Mouse (Mus musculus): ENCODE data around the gene Phldb2. TPM values are rescaled to one million over a fixed set of nuclear protein-coding genes. Genes with fewer than 3 reads are reported as not detected.

Phldb2 gene
- total and polyA plus RNA-seq, 3 experiments, result 0.04 TPM; not detected in 2

- dilution Hi-C loops (cut with MboI; ENCODE audit: extremely low pct_ligation_motif_present, extremely low pct_unique_long_range_greater_than_20kb, low sequenced_read_pairs) (no loop called here), in situ Hi-C loops (cut with MboI; ENCODE audit: low pct_ligation_motif_present, low pct_unique_long_range_greater_than_20kb, low sequenced_read_pairs) (no loop called here)
- TF ChIP-seq RAD21 (IDR thresholded peaks at IDR 0.05; ENCODE audit: low read depth, low read length) (no peak), UBTF (IDR thresholded peaks at IDR 0.05; ENCODE audit: low read depth, low read length) (no peak), IRF4 (IDR thresholded peaks at IDR 0.05; ENCODE audit: low read depth, low read length) (no peak), MXI1 (IDR thresholded peaks at IDR 0.05; ENCODE audit: low read depth, low read length) (no peak), CHD1 (IDR thresholded peaks at IDR 0.05; ENCODE audit: low read depth, low read length) (no peak), CHD2 (IDR thresholded peaks at IDR 0.05; ENCODE audit: low read length) (no peak), MAFK (IDR thresholded peaks at IDR 0.05; ENCODE audit: insufficient replicate concordance, low read length) (no peak), SMC3 (IDR thresholded peaks at IDR 0.05; ENCODE audit: low read depth, low read length) (no peak), ZMIZ1 (IDR thresholded peaks at IDR 0.05; ENCODE audit: low read depth, low read length) (no peak), ETS1 (conservative IDR thresholded peaks at IDR 0.05; ENCODE audit: low read depth, low read length) (no peak), JUND (conservative IDR thresholded peaks at IDR 0.05; ENCODE audit: low read depth, low read length) (no peak), NRF1 (IDR thresholded peaks at IDR 0.05; ENCODE audit: low read depth, low read length) (no peak), HCFC1 (IDR thresholded peaks at IDR 0.05; ENCODE audit: low read depth, low read length) (no peak), RCOR1 (conservative IDR thresholded peaks at IDR 0.05; ENCODE audit: low read depth, low read length) (no peak), MEF2A (IDR thresholded peaks at IDR 0.05; ENCODE audit: borderline replicate concordance, low read depth, low read length) (no peak)
- H3K4me1 ChIP-seq (ENCODE audit: control insufficient read depth in 1 of 2, insufficient read depth in 2 of 2), result peaks cover 9 to 39% of the 10 kb centered on the region in 2 experiments; a peak in 3 of 4 replicates
- peaks cover 23% of the 10 kb centered on the region for H3K79me2 ChIP-seq (replicated peaks; ENCODE audit: control insufficient read depth, extremely low read depth, insufficient read depth, poor library complexity, severe bottlenecking)
- no peaks in the 10 kb centered on the region for H3K9me3 ChIP-seq (replicated peaks; ENCODE audit: low read length)
- H3K36me3 ChIP-seq (replicated peaks in 1 of 2; ENCODE audit: control insufficient read depth in 1 of 2, insufficient read depth in 1 of 2, low read length in 1 of 2), result peaks cover 38 to 65% of the 10 kb centered on the region in 2 experiments
- no peaks in the 10 kb centered on the region for H3K27me3 ChIP-seq (replicated peaks)
- no peak overlapping the region for H3K4me2 ChIP-seq (ENCODE audit: insufficient read depth, low read depth, poor library complexity, severe bottlenecking)
- H3K27ac ChIP-seq (ENCODE audit: insufficient read depth, low read depth), result no peak overlapping the region
- no peak overlapping the region for H3K9ac ChIP-seq (ENCODE audit: insufficient read depth, low read depth)
- DNase-seq (ENCODE audit: extremely low read depth), result no peak
- no peak overlapping the region for H3K4me3 ChIP-seq (replicated peaks in 1 of 3; ENCODE audit: low read depth in 2 of 3, low read length in 2 of 3, poor library complexity in 1 of 3)
Measured at GRCm38 (mm10) chr16:45737880-45738279, 215.5 kb downstream of the Phldb2 start.

DNA sequence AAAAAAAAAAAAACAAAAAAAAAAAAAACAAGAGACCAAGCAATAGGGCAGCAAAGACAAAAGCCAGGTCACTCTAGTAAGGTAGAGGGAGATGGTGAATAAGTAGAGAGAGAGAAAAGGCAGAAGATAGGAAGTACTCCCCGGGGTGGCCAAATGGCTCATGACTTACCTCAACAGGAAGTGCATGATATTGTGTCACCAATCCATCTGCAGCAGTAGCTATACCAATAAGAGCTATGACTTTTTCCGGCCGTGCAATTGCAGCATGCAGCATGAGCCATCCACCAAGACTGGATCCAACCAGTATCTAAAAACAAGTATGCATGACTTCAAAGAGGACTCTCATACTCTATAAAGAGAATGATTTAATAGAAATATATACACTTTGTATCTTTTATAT is 216.7 kb downstream of the Phldb2 start:
- no peak for TF ChIP-seq ZKSCAN1 (IDR thresholded peaks at IDR 0.05; ENCODE audit: borderline replicate concordance, low read depth, low read length)
- TF ChIP-seq NRF1 (IDR thresholded peaks at IDR 0.05; ENCODE audit: low read depth, low read length), result no peak
- H3K4me2 ChIP-seq (ENCODE audit: insufficient read depth, low read depth, poor library complexity, severe bottlenecking), result no peak overlapping the region
- in situ Hi-C loops (cut with MboI; ENCODE audit: low pct_ligation_motif_present, low pct_unique_long_range_greater_than_20kb, low sequenced_read_pairs), result no loop called here
- H3K9me3 ChIP-seq (replicated peaks; ENCODE audit: low read length), result no peaks in the 10 kb centered on the region
- DNase-seq (ENCODE audit: extremely low read depth), result peak; percentile 32
- H3K27me3 ChIP-seq (replicated peaks), result no peaks in the 10 kb centered on the region
- no peak overlapping the region for H3K27ac ChIP-seq (ENCODE audit: insufficient read depth, low read depth)
- H3K4me1 ChIP-seq (ENCODE audit: control insufficient read depth in 1 of 2, insufficient read depth in 2 of 2), result peaks cover 9 to 39% of the 10 kb centered on the region in 2 experiments; a peak in 3 of 4 replicates
- no peak overlapping the region for H3K9ac ChIP-seq (ENCODE audit: insufficient read depth, low read depth)
- peaks cover 23% of the 10 kb centered on the region for H3K79me2 ChIP-seq (replicated peaks; ENCODE audit: control insufficient read depth, extremely low read depth, insufficient read depth, poor library complexity, severe bottlenecking)
- no peak overlapping the region for H3K4me3 ChIP-seq (replicated peaks in 1 of 3; ENCODE audit: low read depth in 2 of 3, low read length in 2 of 3, poor library complexity in 1 of 3)
- dilution Hi-C loops (cut with MboI; ENCODE audit: extremely low pct_ligation_motif_present, extremely low pct_unique_long_range_greater_than_20kb, low sequenced_read_pairs), result no loop called here
- H3K36me3 ChIP-seq (replicated peaks in 1 of 2; ENCODE audit: control insufficient read depth in 1 of 2, insufficient read depth in 1 of 2, low read length in 1 of 2), result peaks cover 42 to 73% of the 10 kb centered on the region in 2 experiments
